Mouse (Mus musculus) thymus, adult 2 months (tissue): ENCODE results near the gene 1600015I10Rik.

ENCODE experiments used
- CTCF ChIP-seq: fragments of 200-500 bp; IDR thresholded peaks from 2 replicates; pipeline ENCODE4 v1.5.1; 2012; ENCODE audit warnings: mild to moderate bottlenecking, control low read depth, low read length, moderate library complexity, borderline replicate concordance; ENCODE audit not compliant: control insufficient read depth, poor library complexity, insufficient read depth; ENCODE audit errors: extremely low read depth
- POLR2A ChIP-seq: fragments of 200-500 bp; IDR thresholded peaks from 2 replicates; pipeline ENCODE4 v1.6.1; 2012; ENCODE audit warnings: mild to moderate bottlenecking, low read length, control low read depth, moderate library complexity; ENCODE audit not compliant: control insufficient read depth, poor library complexity, insufficient read depth; ENCODE audit errors: extremely low read depth

DNA sequence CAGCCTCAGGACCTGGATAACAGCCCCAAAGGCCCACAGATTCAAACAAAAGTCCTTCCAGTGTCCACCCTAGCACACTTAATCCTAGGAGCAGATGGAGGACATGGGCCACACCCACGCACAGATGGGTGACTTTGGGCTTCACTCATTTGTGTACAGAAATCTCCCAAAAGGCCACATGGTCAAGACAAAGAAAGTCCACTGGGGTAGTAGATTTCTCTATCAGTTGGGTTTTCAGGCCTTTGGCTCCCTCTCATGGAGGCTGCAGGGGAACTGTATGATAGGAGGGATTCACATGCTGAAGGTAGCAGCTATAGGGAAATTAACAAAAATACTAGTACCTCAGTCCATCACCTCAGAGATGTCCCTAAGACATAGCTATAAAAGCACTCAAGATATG, 28.4 kb downstream of the 1600015I10Rik start:
- no peak for TF ChIP-seq CTCF
- no peak for TF ChIP-seq POLR2A
